Mouse (Mus musculus) heart, adult 2 months (tissue): ENCODE measurements at regions not wholly inside any gene's neighbourhood (a gene's known extent, or its start where the extent isn't known, plus 50 kb on each side); places are given as distances from the start of the nearest gene placed in this dataset.
A peak's percentile ranks its signal among the peaks of the same experiment; 100 is the strongest.

Experiments used
- CTCF ChIP-seq: fragments of 200-600 bp; IDR thresholded peaks from 2 replicates; pipeline ENCODE4 v1.8.1; 2022; ENCODE audit warnings: antibody characterized with exemption, mild to moderate bottlenecking, moderate library complexity
- EP300 ChIP-seq: fragments of 200-500 bp; IDR thresholded peaks from 2 replicates; pipeline ENCODE4 v1.6.1; 2011; ENCODE audit warnings: low read depth, low read length, control low read depth; ENCODE audit not compliant: insufficient read depth
- POLR2A ChIP-seq: fragments of 200-500 bp; IDR thresholded peaks from 2 replicates; pipeline ENCODE4 v1.6.1; 2011; ENCODE audit warnings: mild to moderate bottlenecking, low read depth, low read length, control low read depth; ENCODE audit not compliant: insufficient read depth

DNA sequence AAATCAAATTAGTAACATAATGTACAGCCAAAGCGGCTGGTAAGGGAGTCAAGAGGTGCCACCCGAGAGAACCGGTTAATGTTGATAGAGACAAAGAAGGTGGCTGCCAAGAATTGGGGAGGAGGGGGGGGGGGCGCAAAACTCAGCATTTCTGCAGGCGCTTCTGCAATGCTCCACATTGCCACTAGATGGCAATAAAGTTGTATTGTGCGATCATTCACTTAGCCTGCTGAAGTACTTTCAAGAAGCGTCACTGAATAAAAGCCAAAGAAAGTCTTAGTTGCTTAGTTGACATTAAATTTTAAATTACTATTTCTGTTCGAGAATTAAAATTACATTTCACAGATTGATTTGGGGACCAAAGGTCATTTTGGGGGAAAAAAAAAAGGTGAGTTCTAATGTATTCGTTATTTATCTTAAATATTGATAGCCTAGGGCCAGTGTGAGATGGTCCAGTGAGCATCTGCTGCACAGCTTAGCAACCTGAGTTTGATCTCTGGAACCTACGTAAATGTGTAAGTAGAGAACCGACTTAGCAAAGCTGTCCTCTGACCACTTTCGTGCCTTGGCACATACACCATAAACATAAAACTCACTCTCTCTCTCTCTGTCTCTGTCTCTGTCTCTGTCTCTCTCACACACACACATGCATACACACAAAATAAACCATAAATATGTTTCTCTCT is 186.6 kb upstream of the Jmjd1c start:
- TF ChIP-seq CTCF (peak; percentile 98), POLR2A (no peak), EP300 (peak; percentile 67; the same call in 1 of the 2 replicates)
